In genomic region chr4:90203421-90203820, GRCm38 (mm10) we compare ENCODE assay signal across 26 mouse cellular contexts. TPM values are rescaled to one million over a fixed set of nuclear protein-coding genes. Genes with fewer than 3 reads are reported as not detected.
DNase-seq lines count a peak whose midpoint lies in the region; ATAC-seq lines count a peak whose summit lies in the region.
"Had no signal": no experiment of that assay in that cellular context is flagged by ENCODE, and none has a peak within 500 bp of the region (broad histone marks: within the 10 kb centered on the region; RNA-seq: fewer than 3 reads in every experiment).

No protein-coding gene starts in this region.

- no peak overlapping the region for H3K4me2 ChIP-seq in liver, embryonic 12.5 days
- H3K4me2 ChIP-seq: embryonic facial prominence, embryonic 13.5 days; embryonic facial prominence, embryonic 15.5 days; forebrain, embryonic 13.5 days; forebrain, embryonic 15.5 days had no signal

- H3K27me3 ChIP-seq in liver, embryonic 12.5 days (replicated peaks), result no peaks in the 10 kb centered on the region
- H3K27me3 ChIP-seq: embryonic facial prominence, embryonic 13.5 days; embryonic facial prominence, embryonic 15.5 days; forebrain, embryonic 13.5 days; forebrain, embryonic 15.5 days; Patski had no signal

- H3K36me3 ChIP-seq in liver, embryonic 12.5 days, result no peaks in the 10 kb centered on the region
- H3K36me3 ChIP-seq: embryonic facial prominence, embryonic 13.5 days; embryonic facial prominence, embryonic 15.5 days; forebrain, embryonic 10.5 days; forebrain, embryonic 15.5 days; G1E had no signal

- no peak overlapping the region for H3K27ac ChIP-seq in liver, embryonic 12.5 days
- H3K27ac ChIP-seq: embryonic facial prominence, embryonic 13.5 days; embryonic facial prominence, embryonic 15.5 days; forebrain, embryonic 10.5 days; forebrain, embryonic 13.5 days; forebrain, embryonic 15.5 days had no signal

- no peaks in the 10 kb centered on the region for H3K9me3 ChIP-seq in liver, embryonic 12.5 days (replicated peaks)
- H3K9me3 ChIP-seq: embryonic facial prominence, embryonic 13.5 days; embryonic facial prominence, embryonic 15.5 days; forebrain, embryonic 10.5 days; forebrain, embryonic 13.5 days; forebrain, embryonic 15.5 days; G1E had no signal

- 79% methylated on average over 5 of the region's 5 CpGs for WGBS in liver, embryonic 12.5 days (ENCODE audit: insufficient replicate concordance)

- H3K4me3 ChIP-seq in liver, embryonic 12.5 days, result no peak overlapping the region
- H3K4me3 ChIP-seq: embryonic facial prominence, embryonic 13.5 days; embryonic facial prominence, embryonic 15.5 days; erythroblast, embryonic 14.5 days; forebrain, embryonic 10.5 days; forebrain, embryonic 13.5 days; forebrain, embryonic 15.5 days had no signal

- H3K9ac ChIP-seq in liver, embryonic 12.5 days, result no peak overlapping the region
- H3K9ac ChIP-seq: embryonic facial prominence, embryonic 13.5 days; embryonic facial prominence, embryonic 15.5 days; forebrain, embryonic 13.5 days; forebrain, embryonic 15.5 days; forebrain, postnatal 0 days had no signal

- DNase-seq in ES-CJ7 (ENCODE audit: low read depth, low spot score) (peak; percentile 81), R1 (ENCODE audit: low read depth, low spot score) (peak; percentile 48), ZHBTc4 (ENCODE audit: low read depth, low spot score) (peak; percentile 79)
- DNase-seq in yolk sac, embryonic 10.5 days (ENCODE audit: low spot score), result no peak
- DNase-seq in lung, postnatal 10 days, result no peak
- DNase-seq: adrenal gland, adult 2 months; adrenal gland, postnatal 10 days; cerebellum, adult 11 months; cerebellum, adult 18-20 months; cerebellum, adult 8-10 months; cerebellum, adult 9-11 months; cerebellum, postnatal 14 days; cerebellum, postnatal 36 days; embryo, embryonic 11 days; forebrain, postnatal 0 days had no signal

- ATAC-seq in liver, embryonic 12.5 days, result no peak
- ATAC-seq: forebrain, embryonic 13.5 days; forebrain, embryonic 15.5 days; forebrain, postnatal 0 days; Patski had no signal

- H3K4me1 ChIP-seq in liver, embryonic 12.5 days, result no peaks in the 10 kb centered on the region
- H3K4me1 ChIP-seq: embryonic facial prominence, embryonic 13.5 days; embryonic facial prominence, embryonic 15.5 days; forebrain, embryonic 10.5 days; forebrain, embryonic 13.5 days; forebrain, embryonic 15.5 days had no signal

RNA-seq across cellular contexts. Expression of gene Zfp352, which starts 15.2 kb away (rescaled TPM):
- polyA plus RNA-seq in liver, embryonic 12.5 days (2016; fragmentation: Nextera tagmentation; extraction: Ambion mirVana), result not detected in 2 replicates
- polyA plus RNA-seq: adrenal gland, adult 2 months; brain, embryonic 14.5 days; embryonic facial prominence, embryonic 11.5 days; embryonic facial prominence, embryonic 13.5 days; embryonic facial prominence, embryonic 15.5 days; erythroblast, embryonic 14.5 days; forebrain, embryonic 10.5 days; forebrain, embryonic 13.5 days; forebrain, embryonic 15.5 days; forebrain, postnatal 0 days; G1E; Patski had no signal

Comparison
In these comparisons a context has a peak if more than half of its experiments do, and no peak if none do; other contexts are left out.
1. DNase-seq: peak in ES-CJ7 (single experiment), R1 (single experiment) and ZHBTc4 (single experiment); none in yolk sac, embryonic 10.5 days (single experiment) and lung, postnatal 10 days (single experiment).